Mouse (Mus musculus): ENCODE data around the gene Sphk1. TPM values are rescaled to one million over a fixed set of nuclear protein-coding genes. Genes with fewer than 3 reads are reported as not detected.
A peak's percentile ranks its signal among the peaks of the same experiment; 100 is the strongest.
"Not testable (repeated sequence)": the region's sequence is repeated elsewhere in the genome, so short reads cannot be mapped to it uniquely, and the experiment has no call there.

Gene Sphk1
- total and polyA plus RNA-seq, 2 experiments = 0.21 to 0.55 TPM

DNA sequence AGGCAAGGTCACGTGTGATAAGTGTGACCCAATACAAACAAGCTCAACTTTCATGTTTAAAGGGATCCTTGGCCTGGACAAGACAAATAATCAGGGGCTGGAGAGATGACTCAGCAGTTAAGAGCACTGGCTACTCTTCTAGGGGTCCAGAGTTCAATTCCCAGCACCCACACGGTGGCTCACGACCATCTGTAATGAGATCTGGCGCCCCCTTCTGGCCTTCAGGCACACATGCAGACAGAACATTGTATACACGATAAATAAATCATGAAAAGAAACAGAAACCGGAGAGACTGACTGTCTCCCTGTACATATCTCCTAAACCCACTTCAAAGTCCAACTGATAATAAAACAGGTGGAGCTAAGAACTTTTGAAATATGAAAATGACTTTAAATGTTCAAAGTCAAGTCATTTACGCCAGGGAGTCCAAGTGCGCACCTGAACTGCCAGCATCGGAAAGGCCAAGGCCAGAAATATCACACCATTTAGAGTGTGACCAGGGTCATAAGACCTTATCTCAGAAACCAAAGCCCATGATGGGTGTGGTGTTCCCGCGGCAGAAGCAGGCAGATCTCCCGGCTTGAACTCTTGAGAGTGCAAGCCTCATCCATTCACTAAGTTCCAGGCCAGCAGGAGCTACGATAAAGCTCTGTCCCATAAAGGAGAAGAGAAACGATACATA lies 41.9 kb upstream of the Sphk1 start:
- Histone ChIP-seq H3K4me3 (ENCODE audit: insufficient read depth, low read depth, low read length) (peak overlapping the region; percentile 77), H3K36me3 (ENCODE audit: control insufficient read depth, insufficient read depth, low read length) (peaks cover 16% of the 10 kb centered on the region; the same call in 1 of the 2 replicates), H3K27ac (replicated peaks; ENCODE audit: insufficient read depth, low read depth, low read length) (peak overlapping the region; percentile 76), H3K9ac (ENCODE audit: low read depth, low read length) (0 out of 2 replicates have a peak overlapping the region, but pooled peaks have one; percentile 5), H3K4me1 (ENCODE audit: control insufficient read depth, insufficient read depth, low read length) (peaks cover 17% of the 10 kb centered on the region), H3K79me2 (ENCODE audit: control insufficient read depth, insufficient read depth, low read length) (peaks cover 11% of the 10 kb centered on the region; the same call in 1 of the 2 replicates), H3K27me3 (ENCODE audit: control insufficient read depth, insufficient read depth, low read length) (no peaks in the 10 kb centered on the region)
- 18% methylated on average over 14 of the region's 14 CpGs for WGBS
- TF ChIP-seq CTCF (IDR thresholded peaks at IDR 0.05; ENCODE audit: low read depth, low read length) (peak; percentile 76), POLR2A (IDR thresholded peaks at IDR 0.05; ENCODE audit: extremely low read depth, insufficient read depth, low read length) (no peak)
- peak; percentile 95 for DNase-seq (ENCODE audit: extremely low read depth, low read depth, low spot score)

DNA sequence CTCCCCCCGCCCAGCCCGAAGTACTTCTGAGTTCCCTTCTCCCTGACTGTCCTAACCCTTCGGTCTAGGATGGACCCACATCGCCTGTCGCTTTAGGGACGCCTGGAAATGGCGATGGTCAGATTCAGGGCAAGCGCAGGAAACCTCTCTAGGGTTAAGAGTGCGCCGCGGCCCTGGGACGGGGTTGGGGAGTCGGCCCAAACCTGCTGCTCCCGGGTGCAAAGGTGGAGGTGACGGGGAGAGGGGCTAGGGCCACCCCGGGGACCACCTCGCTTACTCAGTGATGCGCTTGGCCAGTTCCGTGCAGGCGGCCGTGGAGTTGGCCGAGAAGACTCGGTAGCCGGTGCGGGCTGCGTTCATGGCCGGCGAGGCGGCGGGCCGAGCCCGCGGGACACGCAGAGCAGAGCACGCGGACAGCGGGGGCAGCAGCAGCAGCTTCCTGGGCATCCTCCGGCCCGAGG lies 40.9 kb upstream of the Sphk1 start:
- peaks cover 11% of the 10 kb centered on the region; the same call in 1 of the 2 replicates for H3K79me2 ChIP-seq (ENCODE audit: control insufficient read depth, insufficient read depth, low read length)
- DNase-seq (ENCODE audit: extremely low read depth, low read depth, low spot score) = no peak
- TF ChIP-seq POLR2A (IDR thresholded peaks at IDR 0.05; ENCODE audit: extremely low read depth, insufficient read depth, low read length) (no peak), CTCF (IDR thresholded peaks at IDR 0.05; ENCODE audit: low read depth, low read length) (no peak)
- H3K4me1 ChIP-seq (ENCODE audit: control insufficient read depth, insufficient read depth, low read length) = peaks cover 13% of the 10 kb centered on the region
- H3K36me3 ChIP-seq (ENCODE audit: control insufficient read depth, insufficient read depth, low read length) = peaks cover 14% of the 10 kb centered on the region; the same call in 1 of the 2 replicates
- peak overlapping the region; percentile 95 for H3K9ac ChIP-seq (ENCODE audit: low read depth, low read length)
- H3K4me3 ChIP-seq (ENCODE audit: insufficient read depth, low read depth, low read length) = peak overlapping the region; percentile 77
- H3K27ac ChIP-seq (replicated peaks; ENCODE audit: insufficient read depth, low read depth, low read length) = peak overlapping the region; percentile 76
- no peaks in the 10 kb centered on the region for H3K27me3 ChIP-seq (ENCODE audit: control insufficient read depth, insufficient read depth, low read length)
- WGBS = under 1% methylated on average over 39 of the region's 39 CpGs

DNA sequence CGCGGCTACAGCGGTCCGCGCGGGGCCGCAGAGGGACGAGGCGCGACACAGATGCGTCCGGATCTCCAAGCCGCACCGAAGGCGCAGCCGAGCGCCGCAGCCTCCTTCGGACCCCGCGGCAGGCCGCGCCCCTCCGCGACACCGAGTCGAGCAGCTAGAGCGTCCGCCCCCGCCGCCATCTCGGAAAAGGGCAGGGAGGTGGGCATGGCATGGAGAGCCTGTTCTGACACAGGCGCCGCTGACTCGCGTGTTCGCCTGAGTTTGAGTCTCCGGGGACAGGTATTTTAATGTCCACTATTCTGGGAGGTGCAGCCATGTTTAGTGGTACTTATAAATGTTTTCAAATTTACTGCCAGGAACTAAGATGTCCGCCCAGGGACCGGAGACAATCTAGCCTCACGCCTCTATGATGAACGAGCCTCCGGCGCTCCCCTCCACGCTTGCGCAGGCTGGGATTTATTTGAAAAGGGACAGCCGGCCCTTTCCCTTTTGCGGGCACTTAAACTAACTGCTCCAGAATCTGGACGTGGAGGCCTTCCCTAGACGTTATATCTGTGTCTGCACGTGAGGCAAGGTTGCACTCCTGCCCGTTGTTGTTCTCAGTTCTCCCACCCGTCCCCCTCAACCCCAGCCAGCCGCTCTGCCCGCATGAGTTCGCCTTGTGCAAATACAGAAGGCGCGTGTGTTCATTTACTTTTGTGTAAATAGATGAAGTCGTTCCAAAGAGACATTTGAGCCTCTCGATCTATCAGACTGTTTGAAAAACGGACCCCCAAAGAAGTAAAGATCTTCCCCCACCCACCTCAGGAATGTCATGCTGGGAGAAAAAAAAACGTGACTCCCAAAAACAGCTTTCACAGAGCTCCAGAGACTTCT lies 40.3 kb upstream of the Sphk1 start:
- peak; percentile 82 for DNase-seq (ENCODE audit: extremely low read depth, low read depth, low spot score)
- Histone ChIP-seq H3K27ac (replicated peaks; ENCODE audit: insufficient read depth, low read depth, low read length) (peak overlapping the region; percentile 93), H3K79me2 (ENCODE audit: control insufficient read depth, insufficient read depth, low read length) (peaks cover 11% of the 10 kb centered on the region; the same call in 1 of the 2 replicates), H3K36me3 (ENCODE audit: control insufficient read depth, insufficient read depth, low read length) (peaks cover 9% of the 10 kb centered on the region; the same call in 1 of the 2 replicates), H3K4me3 (ENCODE audit: insufficient read depth, low read depth, low read length) (peak overlapping the region; percentile 77), H3K4me1 (ENCODE audit: control insufficient read depth, insufficient read depth, low read length) (peaks cover 8% of the 10 kb centered on the region), H3K9ac (ENCODE audit: low read depth, low read length) (peak overlapping the region; percentile 95), H3K27me3 (ENCODE audit: control insufficient read depth, insufficient read depth, low read length) (no peaks in the 10 kb centered on the region)
- TF ChIP-seq POLR2A (IDR thresholded peaks at IDR 0.05; ENCODE audit: extremely low read depth, insufficient read depth, low read length) = peak; percentile 90
- TF ChIP-seq CTCF (IDR thresholded peaks at IDR 0.05; ENCODE audit: low read depth, low read length) = no peak
- under 1% methylated on average over 62 of the region's 62 CpGs for WGBS

DNA sequence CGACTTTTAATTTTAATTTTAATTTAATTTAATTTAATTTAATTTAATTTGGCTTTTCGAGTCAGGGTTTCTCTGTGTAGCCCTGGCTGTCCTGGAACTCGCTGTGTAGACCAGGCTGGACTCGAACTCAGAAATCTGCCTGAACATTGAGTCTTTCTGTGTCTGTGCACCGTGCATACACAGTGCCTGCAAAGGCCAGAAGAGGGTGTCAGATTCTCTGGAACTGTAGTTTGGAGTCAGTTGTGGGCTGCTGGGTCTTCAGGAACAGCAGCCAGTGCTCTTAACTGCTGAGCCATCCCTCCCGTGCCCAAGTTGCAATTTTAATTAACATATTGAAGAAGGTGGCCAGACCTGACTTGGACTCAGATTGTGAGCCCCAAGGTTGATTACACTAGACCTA lies 39.4 kb upstream of the Sphk1 start:
- no peak overlapping the region for H3K9ac ChIP-seq (ENCODE audit: low read depth, low read length)

DNA sequence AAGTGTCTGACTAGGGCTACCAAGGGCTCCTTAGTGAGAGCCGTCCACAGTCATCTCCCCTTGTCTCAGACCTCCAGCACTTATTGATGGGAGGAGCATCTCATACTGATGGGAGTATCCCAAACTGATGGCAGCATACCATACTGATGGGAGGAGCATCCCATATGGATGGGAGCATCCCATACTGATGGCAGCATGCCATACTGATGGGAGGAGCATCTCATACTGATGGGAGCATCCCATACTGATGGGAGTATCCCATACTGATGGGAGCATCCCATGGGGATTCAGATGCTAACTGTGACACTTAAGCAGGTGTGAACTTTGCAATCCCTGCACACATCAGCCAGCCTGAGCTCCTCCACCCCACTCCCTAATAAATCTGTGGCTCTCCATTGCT lies 38.2 kb upstream of the Sphk1 start:
- not testable (repeated sequence) for DNase-seq (ENCODE audit: extremely low read depth, low read depth, low spot score); H3K27me3 ChIP-seq (ENCODE audit: control insufficient read depth, insufficient read depth, low read length); H3K9ac ChIP-seq (ENCODE audit: low read depth, low read length); H3K4me1 ChIP-seq (ENCODE audit: control insufficient read depth, insufficient read depth, low read length); H3K36me3 ChIP-seq (ENCODE audit: control insufficient read depth, insufficient read depth, low read length); H3K4me3 ChIP-seq (ENCODE audit: insufficient read depth, low read depth, low read length); H3K27ac ChIP-seq (replicated peaks; ENCODE audit: insufficient read depth, low read depth, low read length); H3K79me2 ChIP-seq (ENCODE audit: control insufficient read depth, insufficient read depth, low read length)
- 96% methylated on average over 1 of the region's 1 CpGs for WGBS

More for the DNA sequence above, 39.4 kb upstream of the Sphk1 start:
- WGBS = 62% methylated on average over 6 of the region's 6 CpGs
- TF ChIP-seq POLR2A (IDR thresholded peaks at IDR 0.05; ENCODE audit: extremely low read depth, insufficient read depth, low read length) = no peak
- TF ChIP-seq CTCF (IDR thresholded peaks at IDR 0.05; ENCODE audit: low read depth, low read length) = 0 out of 2 replicates have a peak, but pooled peaks have one; percentile 1
- Histone ChIP-seq H3K36me3 (ENCODE audit: control insufficient read depth, insufficient read depth, low read length) (peaks cover 3% of the 10 kb centered on the region; the same call in 1 of the 2 replicates), H3K4me3 (ENCODE audit: insufficient read depth, low read depth, low read length) (no peak overlapping the region), H3K79me2 (ENCODE audit: control insufficient read depth, insufficient read depth, low read length) (peaks cover 9% of the 10 kb centered on the region; the same call in 1 of the 2 replicates), H3K27me3 (ENCODE audit: control insufficient read depth, insufficient read depth, low read length) (no peaks in the 10 kb centered on the region), H3K27ac (replicated peaks; ENCODE audit: insufficient read depth, low read depth, low read length) (peak overlapping the region; percentile 74), H3K4me1 (ENCODE audit: control insufficient read depth, insufficient read depth, low read length) (peaks cover 4% of the 10 kb centered on the region)
- no peak for DNase-seq (ENCODE audit: extremely low read depth, low read depth, low spot score)
